Mouse (Mus musculus) kidney, adult 2 months (tissue): ENCODE results near the gene Wdr66.

Source experiments
- CTCF ChIP-seq: fragments of 200-500 bp; conservative IDR thresholded peaks from 2 replicates; pipeline ENCODE4 v1.5.1; 2011; ENCODE audit warnings: low read depth, mild to moderate bottlenecking, control low read depth, low read length, moderate library complexity, mixed read lengths; ENCODE audit not compliant: insufficient read depth, insufficient read length
- POLR2A ChIP-seq: fragments of 200-500 bp; IDR thresholded peaks from one replicate; pipeline ENCODE4 v1.6.1; 2011; ENCODE audit warnings: low read depth, low read length, control low read depth

DNA sequence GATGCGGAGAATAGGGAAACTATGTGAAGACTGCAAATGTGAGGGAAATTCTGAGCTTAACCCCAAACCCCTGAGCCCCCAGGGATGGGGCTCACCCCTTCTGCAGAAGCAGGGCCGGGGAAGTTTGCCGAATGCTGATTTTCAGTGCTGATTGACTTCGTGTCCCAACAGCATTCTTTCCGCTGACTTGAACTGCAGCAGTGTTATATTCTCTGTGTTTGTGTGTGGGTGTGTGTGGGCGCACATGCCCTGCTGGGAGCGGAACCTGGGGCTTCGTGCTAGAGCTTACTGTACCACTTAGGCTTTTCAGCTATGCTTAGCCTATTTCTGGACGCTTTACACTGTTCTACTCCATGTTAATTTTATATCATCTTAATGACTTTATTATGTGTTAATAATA is 15.5 kb upstream of the Wdr66 start:
- TF ChIP-seq CTCF = no peak
- TF ChIP-seq POLR2A = no peak
